Mouse (Mus musculus) CD4-positive, CD25-positive, alpha-beta regulatory T cell, adult 4 months (primary cell): ENCODE data around the gene Boll. TPM values are rescaled to one million over a fixed set of nuclear protein-coding genes. Genes with fewer than 3 reads are reported as not detected.

ENCODE experiments used
- ATAC-seq: one replicate; pipeline ENCODE4 v1.8.0; 2017
- polyA plus RNA-seq, 2 experiments: library from polyadenylated mRNA; unstranded; fragments of 100-300 nt; shearing (Covaris generic); gene quantifications; one replicate each; pipeline ENCODE4 v1.2.1; 2017

Boll gene
- polyA plus RNA-seq, 2 experiments from 2014 or later: 0.93 to 1.3 TPM

- no peak for ATAC-seq
Observed at GRCm38 (mm10) chr1:55205808-55206327, 157.4 kb downstream of the Boll start.

GRCm38 (mm10) chr1:55201850-55202752 lies 161.2 kb downstream of the Boll start:
- ATAC-seq: no peak

- ATAC-seq: no peak
Observed at GRCm38 (mm10) chr1:55198719-55199118, 164.6 kb downstream of the Boll start.

Other genes starting within 250 kb of the Boll start
- gene Mob4, start 232.2 kb downstream of the Boll start, polyA plus RNA-seq: 100 to 1,000 TPM; 114 to 124 TPM
- gene Rftn2, start 136.7 kb downstream of the Boll start, polyA plus RNA-seq: 1 to 10 TPM; 7.7 to 9.1 TPM
- gene Mars2, start 126.3 kb downstream of the Boll start, polyA plus RNA-seq: 1 to 10 TPM; 3.7 to 4.2 TPM
- gene Plcl1, start 42.5 kb upstream of the Boll start, polyA plus RNA-seq: 1 to 10 TPM; 2.3 to 6.2 TPM